Mouse (Mus musculus) embryonic facial prominence, embryonic 15.5 days (tissue): ENCODE data around the gene 1700069L16Rik. TPM values are rescaled to one million over a fixed set of nuclear protein-coding genes. Genes with fewer than 3 reads are reported as not detected.
A peak's percentile ranks its signal among the peaks of the same experiment; 100 is the strongest.

Experiments used
- ATAC-seq: fragments of 200-750 bp; cut with Nextera tagmentation; 2 replicates; pipeline ENCODE4 v1.8.0; 2017; ENCODE audit warnings: low read depth, moderate TSS enrichment; ENCODE audit not compliant: insufficient number of reproducible peaks, low FRiP score, low TSS enrichment
- H3K27ac ChIP-seq: fragments of 300-500 bp; sonication (generic); replicated peaks from 2 replicates; pipeline ENCODE4 v1.5.1; 2015; ENCODE audit warnings: mild to moderate bottlenecking, inconsistent platforms
- H3K27me3 ChIP-seq: fragments of 300-500 bp; sonication (generic); 2 replicates; pipeline ENCODE4 v1.6.1; 2015; ENCODE audit warnings: inconsistent platforms
- H3K36me3 ChIP-seq: fragments of 300-500 bp; sonication (generic); 2 replicates; pipeline ENCODE4 v1.6.1; 2015; ENCODE audit warnings: mild to moderate bottlenecking, inconsistent platforms
- H3K4me1 ChIP-seq: fragments of 300-500 bp; sonication (generic); 2 replicates; pipeline ENCODE4 v1.6.1; 2015; ENCODE audit warnings: inconsistent platforms
- H3K4me2 ChIP-seq: fragments of 300-500 bp; sonication (generic); replicated peaks from 2 replicates; pipeline ENCODE4 v1.6.1; 2015; ENCODE audit warnings: mild to moderate bottlenecking, inconsistent platforms
- H3K4me3 ChIP-seq: fragments of 300-500 bp; sonication (generic); replicated peaks from 2 replicates; pipeline ENCODE4 v1.5.1; 2015; ENCODE audit warnings: mild to moderate bottlenecking, inconsistent platforms
- H3K9ac ChIP-seq: fragments of 300-500 bp; sonication (generic); 2 replicates; pipeline ENCODE4 v1.6.1; 2015; ENCODE audit warnings: inconsistent platforms
- H3K9me3 ChIP-seq: fragments of 300-500 bp; sonication (generic); replicated peaks from 2 replicates; pipeline ENCODE4 v1.6.1; 2016; ENCODE audit warnings: inconsistent platforms
- WGBS: fragments of 180-500 bp; shearing (Covaris S2); methylation state at CpG from one replicate; pipeline ENCODE4 v1.1.7; 2015; 5-methylcytosine and 5-hydroxymethylcytosine counted together
- polyA plus RNA-seq: library from polyadenylated mRNA; unstranded; fragments of >200 nt; fragmentation: Nextera tagmentation; extraction: Ambion mirVana; gene quantifications from 2 replicates; pipeline ENCODE4 v1.2.1, GENCODE M21; 2015

1700069L16Rik gene
- polyA plus RNA-seq, 1 experiment from 2014 or later = not detected

DNA sequence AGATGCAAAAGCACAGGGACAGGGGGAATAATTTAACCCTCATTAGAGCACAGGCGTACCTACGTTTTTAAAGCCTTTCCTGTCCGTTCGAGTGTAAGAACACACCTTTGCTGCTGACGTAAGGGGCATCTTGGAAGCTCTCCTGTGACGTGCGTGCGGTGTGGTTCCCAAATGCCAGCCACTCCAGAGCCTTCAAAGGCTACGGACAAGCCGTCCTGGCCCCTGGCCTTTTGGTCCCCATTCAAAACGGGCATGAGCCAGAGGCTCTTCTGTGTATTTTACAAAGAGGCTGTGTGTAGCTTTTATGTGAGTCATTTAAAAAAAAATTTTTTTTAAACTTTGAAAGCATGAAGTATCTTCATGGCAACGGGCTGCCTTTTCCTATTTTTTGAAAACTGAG lies 69.8 kb downstream of the 1700069L16Rik start:
- no peaks in the 10 kb centered on the region for H3K9me3 ChIP-seq
- no peaks in the 10 kb centered on the region for H3K36me3 ChIP-seq
- H3K4me3 ChIP-seq = no peak overlapping the region
- H3K27me3 ChIP-seq = peaks cover 8% of the 10 kb centered on the region; the same call in 1 of the 2 replicates
- WGBS = 79% methylated on average over 12 of the region's 12 CpGs
- no peak overlapping the region for H3K4me2 ChIP-seq
- H3K9ac ChIP-seq = no peak overlapping the region
- peaks cover 17% of the 10 kb centered on the region for H3K4me1 ChIP-seq
- no peak for ATAC-seq
- no peak overlapping the region for H3K27ac ChIP-seq

DNA sequence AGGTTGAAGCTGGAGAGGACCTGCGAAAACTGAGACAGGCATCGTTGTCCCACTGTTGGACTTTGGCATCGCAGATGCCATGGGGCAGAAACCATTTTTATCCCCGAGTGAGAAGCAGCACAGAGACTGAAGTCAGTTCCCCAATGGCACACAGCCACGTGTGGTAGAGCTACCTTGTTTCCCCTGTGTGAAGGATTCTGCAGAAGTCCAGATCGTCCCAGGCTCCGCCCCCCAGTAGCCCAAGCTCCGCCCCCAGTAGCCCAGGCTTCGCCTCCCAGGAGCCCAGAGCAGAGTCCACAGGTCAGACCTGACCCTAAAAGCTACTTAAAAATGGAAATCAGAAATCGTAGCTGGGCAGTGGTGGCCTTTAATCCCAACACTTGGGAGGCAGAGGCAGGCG lies 70.4 kb downstream of the 1700069L16Rik start:
- H3K36me3 ChIP-seq = no peaks in the 10 kb centered on the region
- H3K9me3 ChIP-seq = no peaks in the 10 kb centered on the region
- H3K4me3 ChIP-seq = no peak overlapping the region
- H3K27ac ChIP-seq = no peak overlapping the region
- H3K4me1 ChIP-seq = peaks cover 19% of the 10 kb centered on the region
- H3K4me2 ChIP-seq = no peak overlapping the region
- H3K9ac ChIP-seq = no peak overlapping the region
- WGBS = 77% methylated on average over 11 of the region's 11 CpGs
- H3K27me3 ChIP-seq = peaks cover 11% of the 10 kb centered on the region; the same call in 1 of the 2 replicates
- ATAC-seq = no peak

DNA sequence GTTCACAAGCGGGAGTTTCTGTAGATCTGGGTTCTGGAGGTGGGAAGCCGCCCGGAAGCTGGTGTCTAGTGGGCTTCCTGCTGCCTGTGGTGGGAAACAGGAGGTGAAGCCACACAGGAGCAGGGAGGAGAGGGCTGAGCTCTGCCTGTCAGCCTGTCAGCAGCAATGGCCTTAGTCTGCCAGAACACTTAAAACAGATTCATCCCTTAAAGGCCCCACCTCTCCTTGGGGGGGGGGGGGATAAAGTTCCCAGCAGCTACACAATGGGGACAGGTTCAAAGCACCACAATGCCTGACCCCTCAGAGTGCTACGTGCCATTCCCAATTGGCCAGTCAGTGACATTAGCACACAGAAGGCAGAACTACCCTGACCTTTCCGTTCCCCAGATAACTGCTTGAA lies 72.4 kb downstream of the 1700069L16Rik start:
- ATAC-seq = no peak
- Histone ChIP-seq H3K9me3 (no peaks in the 10 kb centered on the region), H3K4me3 (no peak overlapping the region), H3K4me2 (no peak overlapping the region), H3K36me3 (no peaks in the 10 kb centered on the region), H3K9ac (no peak overlapping the region), H3K27ac (no peak overlapping the region), H3K27me3 (peaks cover 11% of the 10 kb centered on the region; the same call in 1 of the 2 replicates), H3K4me1 (peaks cover 23% of the 10 kb centered on the region)
- 35% methylated on average over 5 of the region's 5 CpGs for WGBS

DNA sequence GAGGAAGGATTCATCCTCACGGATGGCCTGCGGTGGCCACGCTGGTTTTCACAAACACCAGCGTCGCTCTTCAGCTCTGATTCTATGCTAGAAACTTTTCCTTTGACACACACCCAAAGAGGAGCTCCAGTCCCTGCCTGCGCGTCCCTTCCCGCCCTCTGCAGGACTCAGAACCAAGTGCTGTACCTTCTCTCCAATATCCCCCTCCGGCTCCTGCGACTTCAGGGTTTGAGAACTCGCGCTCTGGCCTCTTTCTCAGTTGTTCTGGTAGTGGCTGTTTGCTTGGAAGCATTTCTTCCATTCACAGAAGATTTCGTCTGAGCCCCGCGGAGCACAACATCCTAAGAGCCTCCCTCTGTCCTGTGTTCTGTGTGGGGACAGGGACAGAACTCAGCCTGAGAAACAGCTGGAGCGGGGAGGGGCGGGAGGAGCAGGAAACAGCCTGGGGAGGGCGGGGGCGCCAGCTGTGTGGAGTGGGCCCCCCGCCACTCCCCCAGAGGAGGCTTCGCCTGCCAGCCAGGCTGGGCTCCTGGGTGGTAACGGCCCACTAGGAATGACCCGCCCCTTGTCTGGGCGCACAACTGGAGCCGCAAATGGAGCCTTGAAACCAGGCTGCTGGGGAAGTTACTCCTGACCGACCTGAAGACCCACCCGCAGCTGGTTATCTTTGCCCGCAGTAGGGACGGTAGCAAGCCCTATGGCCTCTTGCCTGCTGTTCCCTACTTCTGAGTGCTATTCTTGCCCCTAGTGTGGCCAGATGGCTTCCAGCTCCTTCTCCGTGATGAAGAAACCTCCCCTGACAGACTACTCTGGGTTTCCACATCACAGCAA lies 74.3 kb downstream of the 1700069L16Rik start, which contains the start of gene Cmklr1:
Gene Cmklr1 (minus strand): TSS at position 392 of the 831 bp plus-strand sequence.
- H3K27ac ChIP-seq = peak within 1 kb of the TSS; percentile 78
- WGBS = 6% methylated on average over 30 of the region's 30 CpGs
- ATAC-seq = peak; percentile 75

DNA sequence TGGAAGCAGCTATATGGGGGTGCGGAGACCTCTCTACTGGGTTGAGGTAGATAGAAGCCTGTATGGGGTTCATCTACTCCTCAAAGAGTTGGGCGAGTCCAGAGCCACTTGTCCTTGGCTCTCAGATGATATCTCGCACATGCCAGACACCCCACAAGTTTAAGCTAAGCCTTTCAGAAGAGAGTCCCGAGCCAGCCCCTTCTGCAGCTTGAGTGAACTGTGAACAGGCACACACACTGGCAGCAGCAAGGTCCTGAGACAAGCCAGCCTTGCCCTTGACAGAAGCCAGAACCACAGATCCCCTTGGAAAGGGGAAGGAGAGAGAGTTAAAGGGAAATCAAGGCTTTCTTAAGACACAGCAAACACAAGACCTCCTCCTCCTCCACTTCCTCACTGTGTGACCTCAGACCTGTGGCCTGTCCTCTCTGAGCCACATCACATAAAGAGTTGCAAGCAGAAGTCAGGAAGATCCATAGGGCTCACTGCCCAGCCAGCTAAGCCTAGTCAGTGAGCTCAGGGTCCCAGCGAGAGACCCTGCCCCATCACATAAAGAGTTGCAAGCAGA lies 75.8 kb downstream of the 1700069L16Rik start:
- Histone ChIP-seq H3K9ac (no peak overlapping the region), H3K36me3 (no peaks in the 10 kb centered on the region), H3K4me2 (peak overlapping the region; percentile 51), H3K4me3 (peak overlapping the region; percentile 42), H3K27ac (no peak overlapping the region), H3K4me1 (peaks cover 23% of the 10 kb centered on the region), H3K9me3 (no peaks in the 10 kb centered on the region), H3K27me3 (peaks cover 11% of the 10 kb centered on the region; the same call in 1 of the 2 replicates)
- no peak for ATAC-seq
- 69% methylated on average over 5 of the region's 5 CpGs for WGBS

More for the DNA sequence above, 74.3 kb downstream of the 1700069L16Rik start, which contains the start of gene Cmklr1:
- no peaks in the 10 kb centered on the region for H3K9me3 ChIP-seq
- H3K4me3 ChIP-seq = peak within 1 kb of the TSS; percentile 42
- peaks cover 23% of the 10 kb centered on the region for H3K4me1 ChIP-seq
- H3K4me2 ChIP-seq = peak within 1 kb of the TSS; percentile 51
- no peaks in the 10 kb centered on the region for H3K36me3 ChIP-seq
- peak within 1 kb of the TSS; percentile 26 for H3K9ac ChIP-seq
- peaks cover 11% of the 10 kb centered on the region; the same call in 1 of the 2 replicates for H3K27me3 ChIP-seq

DNA sequence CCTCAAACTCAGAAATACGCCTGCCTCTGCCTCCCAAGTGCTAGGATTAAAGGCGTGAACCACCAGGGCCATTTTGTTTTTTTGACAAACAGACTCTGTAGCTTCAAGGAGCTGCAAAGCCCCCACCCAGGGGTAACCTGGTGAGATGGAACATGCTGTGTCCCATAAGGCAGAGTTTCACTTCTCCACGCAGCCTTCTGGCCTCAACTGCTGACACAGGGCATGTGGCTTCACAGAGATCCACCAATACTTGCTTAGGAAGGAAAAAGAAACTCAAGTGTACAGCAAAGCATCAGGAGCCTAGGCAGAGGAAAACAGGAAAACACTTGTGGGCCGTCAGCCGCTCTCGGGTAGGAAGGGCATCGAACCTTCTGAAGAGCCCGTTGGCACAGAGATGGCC lies 77.4 kb downstream of the 1700069L16Rik start:
- H3K27me3 ChIP-seq = peaks cover 11% of the 10 kb centered on the region; the same call in 1 of the 2 replicates
- H3K9me3 ChIP-seq = no peaks in the 10 kb centered on the region
- H3K36me3 ChIP-seq = no peaks in the 10 kb centered on the region
- no peak overlapping the region for H3K9ac ChIP-seq
- WGBS = 88% methylated on average over 8 of the region's 8 CpGs
- no peak overlapping the region for H3K4me3 ChIP-seq
- no peak for ATAC-seq
- H3K27ac ChIP-seq = no peak overlapping the region
- H3K4me1 ChIP-seq = peaks cover 27% of the 10 kb centered on the region
- H3K4me2 ChIP-seq = no peak overlapping the region

DNA sequence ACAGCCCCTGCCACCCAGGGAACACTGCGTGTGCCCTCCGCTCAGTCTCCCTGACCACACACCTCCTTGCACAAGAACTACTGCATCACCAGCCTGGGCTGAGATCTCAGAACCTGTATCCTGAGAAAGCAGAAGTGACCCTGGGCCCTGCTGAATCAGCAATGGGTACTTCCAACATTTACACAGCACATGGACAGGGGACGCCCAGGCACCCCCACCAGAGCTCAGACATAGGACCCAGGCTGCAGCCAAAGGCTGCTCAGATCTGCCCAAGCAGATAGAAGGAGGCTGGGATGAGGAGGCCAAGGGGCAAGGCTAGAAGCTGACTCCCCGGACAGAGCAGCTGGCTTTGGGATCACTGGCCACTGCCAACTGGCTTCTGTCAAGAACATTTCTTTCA lies 80.1 kb downstream of the 1700069L16Rik start:
- Histone ChIP-seq H3K4me2 (no peak overlapping the region), H3K27ac (no peak overlapping the region), H3K9me3 (no peaks in the 10 kb centered on the region), H3K9ac (no peak overlapping the region), H3K4me1 (peaks cover 27% of the 10 kb centered on the region), H3K27me3 (no peaks in the 10 kb centered on the region), H3K4me3 (no peak overlapping the region), H3K36me3 (no peaks in the 10 kb centered on the region)
- WGBS = 87% methylated on average over 4 of the region's 4 CpGs
- no peak for ATAC-seq

DNA sequence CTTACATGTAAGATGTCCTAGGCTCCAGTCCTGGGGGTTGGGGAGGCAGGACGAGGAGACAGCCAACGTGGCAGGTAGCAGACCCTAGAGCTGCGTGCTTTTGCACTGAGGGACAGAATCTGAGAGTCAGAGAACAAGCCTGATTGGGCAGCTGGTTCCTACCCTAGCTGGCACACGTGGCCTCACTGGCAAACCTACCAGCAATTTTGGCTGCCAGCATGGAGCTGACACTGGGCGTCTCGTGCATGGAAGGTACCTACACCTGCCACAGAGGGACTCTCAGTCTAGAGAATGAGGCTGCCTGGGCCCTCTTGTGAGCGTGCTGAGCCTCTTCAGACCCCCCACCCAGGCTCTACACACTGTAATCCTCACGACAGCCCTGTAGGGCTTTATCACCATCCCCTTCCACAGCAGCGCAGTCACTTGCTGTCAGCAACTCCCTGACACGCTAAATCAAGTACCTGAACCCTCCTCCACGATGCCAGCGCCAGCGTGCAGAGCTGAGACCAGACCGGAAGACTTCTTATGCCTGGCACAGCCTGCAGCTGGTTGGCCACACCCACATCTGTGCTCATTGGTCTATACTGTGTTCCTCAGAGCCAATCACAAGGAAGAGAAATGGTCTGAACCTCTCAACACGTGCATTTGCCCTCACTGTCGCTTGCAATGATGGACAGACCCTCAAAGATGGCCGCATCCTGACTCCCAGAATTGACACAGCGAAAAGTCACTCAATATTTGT lies 81.3 kb downstream of the 1700069L16Rik start:
- ATAC-seq = peak; percentile 56; the same call in 1 of the 2 replicates
- H3K36me3 ChIP-seq = no peaks in the 10 kb centered on the region
- no peak overlapping the region for H3K27ac ChIP-seq
- H3K4me3 ChIP-seq = no peak overlapping the region
- no peak overlapping the region for H3K9ac ChIP-seq
- peaks cover 24% of the 10 kb centered on the region for H3K4me1 ChIP-seq
- H3K9me3 ChIP-seq = no peaks in the 10 kb centered on the region
- no peak overlapping the region for H3K4me2 ChIP-seq
- WGBS = 49% methylated on average over 18 of the region's 18 CpGs
- no peaks in the 10 kb centered on the region for H3K27me3 ChIP-seq

Other genes with a start within 250 kb of the 1700069L16Rik start
- 13.2 and 14.7 TPM in 2 replicates for gene Wscd2, start 234.4 kb downstream of the 1700069L16Rik start, polyA plus RNA-seq
- gene Cmklr1, start 74.3 kb downstream of the 1700069L16Rik start, polyA plus RNA-seq = 7.0 and 12.4 TPM in 2 replicates
- 8.5 and 8.7 TPM in 2 replicates for gene Ficd, start 11.0 kb upstream of the 1700069L16Rik start, polyA plus RNA-seq
- gene Sart3, start 47.7 kb upstream of the 1700069L16Rik start, polyA plus RNA-seq = 47.9 and 48.0 TPM in 2 replicates
- 102 and 106 TPM in 2 replicates for gene Iscu, start 48.0 kb upstream of the 1700069L16Rik start, polyA plus RNA-seq
- 197 and 220 TPM in 2 replicates for gene Tmem119, start 75.7 kb upstream of the 1700069L16Rik start, polyA plus RNA-seq
- 5.3 TPM in 2 replicates for gene Selplg, start 107.9 kb upstream of the 1700069L16Rik start, polyA plus RNA-seq
- gene Coro1c, start 184.0 kb upstream of the 1700069L16Rik start, polyA plus RNA-seq = 99.0 and 101 TPM in 2 replicates